Mouse (Mus musculus): ENCODE results near the gene Tomm34.

DNA sequence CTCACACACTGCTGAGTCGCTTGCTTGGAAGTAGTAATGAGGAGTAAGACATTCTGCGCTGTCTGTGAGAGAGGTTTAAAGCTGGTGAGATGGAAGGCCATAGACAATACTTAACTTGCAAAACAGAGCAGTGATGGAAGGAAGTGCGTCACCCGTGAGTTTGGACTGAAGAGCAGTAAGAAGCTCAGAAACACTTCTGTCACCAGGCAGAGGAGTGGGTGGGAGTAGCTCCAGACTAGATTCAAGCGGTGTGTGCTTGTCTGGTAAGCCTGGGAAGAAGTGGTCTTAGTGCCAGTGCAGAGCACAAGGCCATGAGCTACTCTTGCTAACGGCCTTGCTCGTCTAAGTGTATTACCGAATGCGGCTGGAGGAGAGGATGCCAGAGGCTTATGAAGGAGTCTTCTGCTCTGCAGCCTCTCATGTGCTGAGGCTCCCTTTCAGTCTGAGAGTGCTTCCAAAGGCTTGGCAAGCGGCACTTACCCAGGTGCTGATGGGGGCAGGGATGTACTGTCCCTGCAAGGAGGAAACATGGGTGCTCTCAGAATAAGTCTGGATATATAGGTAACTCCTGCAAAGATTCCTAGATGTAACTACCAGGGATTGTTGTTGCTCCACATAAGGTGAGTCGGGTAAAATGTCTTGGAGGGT is 27.8 kb upstream of the Tomm34 start:
- TF ChIP-seq EP300 (optimal IDR thresholded peaks at IDR 0.05) = no peak
- TF ChIP-seq CTCF (IDR thresholded peaks at IDR 0.05; ENCODE audit: low read depth) = no peak

Data from stomach, postnatal 0 days (tissue).